ENCODE assay signal across 27 mouse cellular contexts in genomic region chr7:125752699-125753325, GRCm38 (mm10). TPM values are rescaled to one million over a fixed set of nuclear protein-coding genes. Genes with fewer than 3 reads are reported as not detected.
DNase-seq lines count a peak whose midpoint lies in the region; ATAC-seq and TF ChIP-seq lines count a peak whose summit lies in the region.
"Had no signal": no experiment of that assay in that cellular context is flagged by ENCODE, and none has a peak within 500 bp of the region (broad histone marks: within the 10 kb centered on the region; RNA-seq: fewer than 3 reads in every experiment).

No protein-coding gene starts in this region.

- H3K27me3 ChIP-seq in heart, embryonic 12.5 days (replicated peaks), result no peaks in the 10 kb centered on the region
- no peaks in the 10 kb centered on the region for H3K27me3 ChIP-seq in kidney, embryonic 16.5 days (ENCODE audit: insufficient read depth, low read length)
- H3K27me3 ChIP-seq in kidney, adult 2 months (replicated peaks; ENCODE audit: control insufficient read depth, insufficient read depth, low read length), result no peaks in the 10 kb centered on the region
- H3K27me3 ChIP-seq in heart, postnatal 0 days (ENCODE audit: control insufficient read depth, insufficient read depth, low read length), result no peaks in the 10 kb centered on the region
- H3K27me3 ChIP-seq: CH12.LX; forebrain, embryonic 13.5 days; intestine, embryonic 15.5 days; limb, embryonic 13.5 days; liver, embryonic 12.5 days; neural tube, embryonic 12.5 days; Patski had no signal

- no peak for DNase-seq in heart, postnatal 4 days
- no peak for DNase-seq in kidney, adult 2 months
- DNase-seq in adrenal gland, postnatal 10 days, result peak; percentile 34
- DNase-seq in heart, postnatal 0 days (ENCODE audit: low spot score), result peak; percentile 29
- DNase-seq in cerebellum, postnatal 10 days, result no peak
- DNase-seq: B cell, adult 2 months; cerebellum, adult 18-20 months; gastrocnemius, postnatal 36 days; kidney, postnatal 4 days; layer of hippocampus, adult 9-11 months; lung, adult 18-20 months; lung, postnatal 4 days; midbrain, embryonic 14.5 days; retina, postnatal 1 day; right cerebral cortex, postnatal 25 days had no signal

- peak overlapping the region; percentile 89 for H3K27ac ChIP-seq in heart, embryonic 12.5 days (ENCODE audit: poor library complexity, severe bottlenecking)
- no peak overlapping the region for H3K27ac ChIP-seq in kidney, embryonic 16.5 days (ENCODE audit: low read length)
- no peak overlapping the region for H3K27ac ChIP-seq in kidney, adult 2 months (ENCODE audit: insufficient read depth, low read depth, low read length)
- peak overlapping the region; percentile 92 for H3K27ac ChIP-seq in heart, postnatal 0 days (ENCODE audit: low read depth)
- H3K27ac ChIP-seq: forebrain, embryonic 13.5 days; hindbrain, embryonic 10.5 days; intestine, embryonic 15.5 days; limb, embryonic 13.5 days; liver, embryonic 12.5 days; neural tube, embryonic 12.5 days had no signal

- H3K9me3 ChIP-seq in heart, embryonic 12.5 days (replicated peaks), result no peaks in the 10 kb centered on the region
- H3K9me3 ChIP-seq in kidney, embryonic 16.5 days (ENCODE audit: low read length), result no peaks in the 10 kb centered on the region
- H3K9me3 ChIP-seq in heart, postnatal 0 days (replicated peaks; ENCODE audit: control insufficient read depth, low read length), result no peaks in the 10 kb centered on the region
- H3K9me3 ChIP-seq: forebrain, embryonic 13.5 days; G1E; hindbrain, embryonic 10.5 days; intestine, embryonic 15.5 days; limb, embryonic 13.5 days; liver, embryonic 12.5 days; neural tube, embryonic 12.5 days had no signal

- TF ChIP-seq CTCF in kidney, adult 2 months (conservative IDR thresholded peaks at IDR 0.05; ENCODE audit: insufficient read depth, insufficient read length, low read depth, low read length), result no peak
- no peak for TF ChIP-seq CTCF in heart, postnatal 0 days (IDR thresholded peaks at IDR 0.05; ENCODE audit: low read depth)

- no peak overlapping the region for H3K4me3 ChIP-seq in heart, embryonic 12.5 days
- H3K4me3 ChIP-seq in kidney, embryonic 16.5 days (ENCODE audit: low read length), result no peak overlapping the region
- no peak overlapping the region for H3K4me3 ChIP-seq in kidney, adult 2 months (ENCODE audit: insufficient read depth, low read depth, low read length)
- H3K4me3 ChIP-seq in heart, postnatal 0 days (ENCODE audit: low read depth, low read length), result no peak overlapping the region
- H3K4me3 ChIP-seq: forebrain, embryonic 13.5 days; hindbrain, embryonic 10.5 days; intestine, embryonic 15.5 days; limb, embryonic 13.5 days; liver, embryonic 12.5 days; neural tube, embryonic 12.5 days had no signal

- 0 out of 2 replicates have a peak, but pooled peaks cover 4% of the 10 kb centered on the region for H3K36me3 ChIP-seq in heart, embryonic 12.5 days
- no peaks in the 10 kb centered on the region for H3K36me3 ChIP-seq in kidney, embryonic 16.5 days (ENCODE audit: insufficient read depth, low read length)
- H3K36me3 ChIP-seq in kidney, adult 2 months (ENCODE audit: control insufficient read depth, insufficient read depth, low read length), result no peaks in the 10 kb centered on the region
- H3K36me3 ChIP-seq in heart, postnatal 0 days (replicated peaks; ENCODE audit: control insufficient read depth, insufficient read depth, low read length), result no peaks in the 10 kb centered on the region
- H3K36me3 ChIP-seq: intestine, embryonic 15.5 days; liver, embryonic 12.5 days had no signal

- WGBS in heart, embryonic 12.5 days, result 56% methylated on average over 7 of the region's 7 CpGs
- WGBS in kidney, embryonic 16.5 days, result 58% methylated on average over 7 of the region's 7 CpGs
- 60% methylated on average over 7 of the region's 7 CpGs for WGBS in kidney, adult 2 months
- WGBS in heart, postnatal 0 days, result 29% methylated on average over 7 of the region's 7 CpGs

- peaks cover 46% of the 10 kb centered on the region for H3K4me1 ChIP-seq in heart, embryonic 12.5 days (replicated peaks)
- H3K4me1 ChIP-seq in kidney, embryonic 16.5 days (ENCODE audit: insufficient read depth, low read length), result no peaks in the 10 kb centered on the region
- H3K4me1 ChIP-seq in kidney, adult 2 months (ENCODE audit: control insufficient read depth, insufficient read depth, low read length), result peaks cover 2% of the 10 kb centered on the region; the same call in 1 of the 2 replicates
- peaks cover 17% of the 10 kb centered on the region for H3K4me1 ChIP-seq in heart, postnatal 0 days (ENCODE audit: control insufficient read depth, insufficient read depth)
- H3K4me1 ChIP-seq: forebrain, embryonic 13.5 days; hindbrain, embryonic 10.5 days; intestine, embryonic 15.5 days; limb, embryonic 13.5 days; neural tube, embryonic 12.5 days had no signal

- TF ChIP-seq EP300 in heart, postnatal 0 days (IDR thresholded peaks at IDR 0.05; ENCODE audit: low read depth), result no peak

- no peak overlapping the region for H3K4me2 ChIP-seq in heart, embryonic 12.5 days
- H3K4me2 ChIP-seq in kidney, embryonic 16.5 days (replicated peaks; ENCODE audit: low read depth, low read length), result no peak overlapping the region
- no peak overlapping the region for H3K4me2 ChIP-seq in heart, postnatal 0 days (ENCODE audit: low read depth, low read length)
- H3K4me2 ChIP-seq: forebrain, embryonic 13.5 days; intestine, embryonic 15.5 days; limb, embryonic 13.5 days; liver, embryonic 12.5 days; neural tube, embryonic 12.5 days had no signal

- no peak for TF ChIP-seq POLR2A in kidney, adult 2 months (IDR thresholded peaks at IDR 0.05; ENCODE audit: low read depth, low read length)

- no peak overlapping the region for H3K9ac ChIP-seq in heart, embryonic 12.5 days
- no peak overlapping the region for H3K9ac ChIP-seq in kidney, embryonic 16.5 days (replicated peaks; ENCODE audit: low read length)
- no peak overlapping the region for H3K9ac ChIP-seq in heart, postnatal 0 days (replicated peaks; ENCODE audit: low read depth, low read length)
- H3K9ac ChIP-seq: forebrain, embryonic 13.5 days; intestine, embryonic 15.5 days; limb, embryonic 13.5 days; liver, embryonic 12.5 days; neural tube, embryonic 12.5 days had no signal

- no peak for ATAC-seq in heart, embryonic 12.5 days (ENCODE audit: insufficient number of reproducible peaks, low FRiP score)
- ATAC-seq in kidney, embryonic 16.5 days (ENCODE audit: low FRiP score, low TSS enrichment), result 0 out of 2 replicates have a peak, but pooled peaks have one; percentile 42
- peak; percentile 67 for ATAC-seq in heart, postnatal 0 days (ENCODE audit: insufficient read depth, low read depth)
- ATAC-seq: forebrain, embryonic 13.5 days; hindbrain, embryonic 16.5 days; intestine, embryonic 15.5 days; liver, embryonic 12.5 days; Patski had no signal

RNA-seq across cellular contexts. Expression of gene D430042O09Rik, which starts 45.1 kb away (rescaled TPM):
- polyA plus RNA-seq in heart, embryonic 12.5 days (2016; fragmentation: Nextera tagmentation; extraction: Ambion mirVana), result 9.4 and 10.3 TPM in 2 replicates
- 10 to 100 TPM; 19.0 to 20.6 TPM for total RNA-seq in heart, postnatal 4 days (2021)
- 10.1 and 10.3 TPM in 2 replicates for polyA plus RNA-seq in kidney, embryonic 16.5 days (2015; fragmentation: Nextera tagmentation; extraction: Ambion mirVana)
- polyA plus RNA-seq in kidney, adult 2 months (2012; rRNA removed), result 15.1 and 16.6 TPM in 2 replicates
- total RNA-seq in adrenal gland, postnatal 10 days (2021), result 10 to 100 TPM; 16.7 to 17.8 TPM
- total RNA-seq in heart, postnatal 0 days (2014; rRNA removed; ENCODE audit: low replicate concordance), result 19.1 and 23.9 TPM in 2 replicates
- polyA plus RNA-seq in heart, postnatal 0 days (2015; fragmentation: Nextera tagmentation; extraction: Ambion mirVana), result 3.4 and 4.5 TPM in 2 replicates

RNA-seq across cellular contexts. Expression of gene Gtf3c1, which starts 45.2 kb away (rescaled TPM):
- 43.7 TPM in 2 replicates for polyA plus RNA-seq in heart, embryonic 12.5 days (2016; fragmentation: Nextera tagmentation; extraction: Ambion mirVana)
- total RNA-seq in heart, postnatal 4 days (2021), result 10 to 100 TPM; 87.6 to 97.4 TPM
- polyA plus RNA-seq in kidney, embryonic 16.5 days (2015; fragmentation: Nextera tagmentation; extraction: Ambion mirVana), result 31.5 and 33.9 TPM in 2 replicates
- polyA plus RNA-seq in kidney, adult 2 months (2012; rRNA removed), result 47.9 and 60.5 TPM in 2 replicates
- 10 to 100 TPM; 55.0 to 67.9 TPM for total RNA-seq in adrenal gland, postnatal 10 days (2021)
- total RNA-seq in heart, postnatal 0 days (2014; rRNA removed; ENCODE audit: low replicate concordance), result 66.6 and 70.8 TPM in 2 replicates
- 14.5 and 14.9 TPM in 2 replicates for polyA plus RNA-seq in heart, postnatal 0 days (2015; fragmentation: Nextera tagmentation; extraction: Ambion mirVana)

Comparison
In these comparisons a context has a peak if more than half of its experiments do, and no peak if none do; other contexts are left out.
1. DNase-seq: peak in adrenal gland, postnatal 10 days (single experiment) and heart, postnatal 0 days (single experiment); none in heart, postnatal 4 days (single experiment), kidney, adult 2 months (single experiment) and cerebellum, postnatal 10 days (0 of 2).
2. H3K27ac ChIP-seq: peak in heart, embryonic 12.5 days (single experiment) and heart, postnatal 0 days (single experiment); none in kidney, embryonic 16.5 days (single experiment) and kidney, adult 2 months (single experiment).